Mouse (Mus musculus) C2C12 (cell line): ENCODE results near the gene Tmf1.

ENCODE experiments used
- CEBPB ChIP-seq: IDR thresholded peaks from one replicate; pipeline ENCODE4 v1.6.1; 2011; ENCODE audit warnings: low read depth, mild to moderate bottlenecking, control low read depth, moderate library complexity
- CTCF ChIP-seq: IDR thresholded peaks from one replicate; pipeline ENCODE4 v1.5.1; 2011; ENCODE audit not compliant: control insufficient read depth, insufficient read depth, insufficient read length
- MYOD1 ChIP-seq: IDR thresholded peaks from one replicate; pipeline ENCODE4 v1.6.1; 2011; ENCODE audit warnings: low read depth; ENCODE audit not compliant: control insufficient read depth, insufficient read length
- MYOG ChIP-seq: IDR thresholded peaks from one replicate; pipeline ENCODE4 v1.6.1; 2011; ENCODE audit not compliant: control insufficient read depth, insufficient read length; ENCODE audit errors: extremely low read depth
- USF1 ChIP-seq: IDR thresholded peaks from one replicate; pipeline ENCODE4 v1.6.1; 2011; ENCODE audit warnings: low read depth, mild to moderate bottlenecking, control low read depth, moderate library complexity

DNA sequence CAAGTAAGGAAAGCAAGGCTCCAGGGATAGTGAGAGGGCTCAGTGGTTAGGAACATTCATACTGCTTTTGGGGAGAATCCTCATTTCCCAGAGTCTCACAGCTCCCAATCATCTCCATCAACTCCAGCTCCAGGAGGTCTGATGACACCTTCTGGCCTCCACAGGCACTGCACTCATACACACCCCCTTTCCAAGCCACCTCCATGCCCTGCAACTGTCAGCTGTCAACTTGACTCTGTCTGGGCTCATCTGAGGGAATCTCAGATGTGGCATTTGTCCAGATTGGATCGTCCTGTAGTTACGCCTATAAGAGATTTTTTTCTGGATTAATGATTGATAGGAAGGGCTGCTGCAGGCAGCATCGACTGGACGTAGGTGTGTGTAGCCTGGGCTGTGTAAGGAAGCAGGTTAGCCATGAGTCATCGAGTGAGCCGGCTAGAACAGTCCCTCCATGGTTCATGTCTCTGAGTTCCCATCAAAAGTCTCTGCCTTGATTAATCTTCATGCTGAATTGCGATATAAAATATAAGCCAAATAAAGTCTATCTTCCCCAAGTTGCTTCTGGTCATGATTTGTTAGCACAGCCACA lies 74.6 kb downstream of the Tmf1 start:
- peak; percentile 28 for TF ChIP-seq CTCF
- no peak for TF ChIP-seq MYOD1
- TF ChIP-seq USF1: no peak
- no peak for TF ChIP-seq MYOG
- TF ChIP-seq CEBPB: no peak
